Mouse (Mus musculus): ENCODE data around the gene Ccdc173. TPM values are rescaled to one million over a fixed set of nuclear protein-coding genes. Genes with fewer than 3 reads are reported as not detected.

The Ccdc173 gene
- polyA plus RNA-seq (2012; rRNA removed) = 3.9 and 4.9 TPM in 2 replicates

GRCm38 (mm10) chr2:69789429-69790069 is at the start of gene Ccdc173, which contains the start of gene Phospho2:
Ccdc173 (minus strand) TSS chr2:69789575.
Phospho2 (plus strand) TSS chr2:69789623.

GRCm38 (mm10) chr2:69821711-69822110 is 32.3 kb upstream of the Ccdc173 start, which contains the start of gene Klhl23:
Klhl23 (plus strand) TSS chr2:69821944.

GRCm38 (mm10) chr2:69722273-69722649 is 67.1 kb downstream of the Ccdc173 start, which contains the start of gene Ppig:
Ppig (plus strand) TSS chr2:69722545.

GRCm38 (mm10) chr2:69712981-69713625 is 76.3 kb downstream of the Ccdc173 start, which contains the start of gene Fastkd1:
Fastkd1 (minus strand) TSS chr2:69713516.

Other genes starting within 250 kb of the Ccdc173 start
- 1.9 and 2.2 TPM in 2 replicates for gene Lrp2, start 203.5 kb downstream of the Ccdc173 start, polyA plus RNA-seq (2012; rRNA removed)
- gene Bbs5, start 142.4 kb downstream of the Ccdc173 start, polyA plus RNA-seq (2012; rRNA removed) = 21.6 and 22.6 TPM in 2 replicates
- gene Klhl41, start 119.5 kb downstream of the Ccdc173 start, polyA plus RNA-seq (2012; rRNA removed) = 0.36 and 4.3 TPM in 2 replicates
- gene Fastkd1, start 76.1 kb downstream of the Ccdc173 start, polyA plus RNA-seq (2012; rRNA removed) = 13.1 and 14.6 TPM in 2 replicates
- 26.1 and 27.0 TPM in 2 replicates for gene Ppig, start 67.0 kb downstream of the Ccdc173 start, polyA plus RNA-seq (2012; rRNA removed)
- 36.4 and 39.3 TPM in 2 replicates for gene Phospho2, start within 50 bp of the Ccdc173 start, polyA plus RNA-seq (2012; rRNA removed)
- gene Klhl23, start 32.4 kb upstream of the Ccdc173 start, polyA plus RNA-seq (2012; rRNA removed) = 42.5 and 42.8 TPM in 2 replicates
- gene Ssb, start 72.0 kb upstream of the Ccdc173 start, polyA plus RNA-seq (2012; rRNA removed) = 166 and 188 TPM in 2 replicates
- gene Mettl5, start 96.0 kb upstream of the Ccdc173 start, polyA plus RNA-seq (2012; rRNA removed) = 13.6 and 13.7 TPM in 2 replicates
- 43.4 and 44.4 TPM in 2 replicates for gene Ubr3, start 107.7 kb upstream of the Ccdc173 start, polyA plus RNA-seq (2012; rRNA removed)
- 0.38 and 0.44 TPM in 2 replicates for gene Myo3b, start 249.6 kb upstream of the Ccdc173 start, polyA plus RNA-seq (2012; rRNA removed)